Mouse (Mus musculus) cortical plate, adult 2 months (tissue): ENCODE results near the gene Tmem262. TPM values are rescaled to one million over a fixed set of nuclear protein-coding genes. Genes with fewer than 3 reads are reported as not detected.
A peak's percentile ranks its signal among the peaks of the same experiment; 100 is the strongest.

Experiments used
- H3K27ac ChIP-seq: fragments of 200-500 bp; 2 replicates; pipeline ENCODE4 v1.5.1; 2012; ENCODE audit warnings: low read length, control low read depth, inconsistent platforms; ENCODE audit not compliant: insufficient read depth
- H3K4me1 ChIP-seq: fragments of 200-500 bp; 2 replicates; pipeline ENCODE4 v1.6.1; 2011; ENCODE audit warnings: low read length; ENCODE audit not compliant: control insufficient read depth, insufficient read depth
- H3K4me3 ChIP-seq: fragments of 200-500 bp; 2 replicates; pipeline ENCODE4 v1.5.1; 2011; ENCODE audit warnings: mild to moderate bottlenecking, low read length, control low read depth; ENCODE audit not compliant: insufficient read depth
- CTCF ChIP-seq: fragments of 200-500 bp; IDR thresholded peaks from 2 replicates; pipeline ENCODE4 v1.5.1; 2011; ENCODE audit warnings: mild to moderate bottlenecking, control low read depth, low read length; ENCODE audit not compliant: insufficient read depth; ENCODE audit errors: extremely low read depth
- POLR2A ChIP-seq: fragments of 200-500 bp; IDR thresholded peaks from 2 replicates; pipeline ENCODE4 v1.6.1; 2011; ENCODE audit warnings: mild to moderate bottlenecking, low read length, control low read depth; ENCODE audit not compliant: insufficient read depth; ENCODE audit errors: extremely low read depth
- polyA plus RNA-seq: library from polyadenylated mRNA; depleted of rRNA; stranded (reverse); fragments of >200 nt; gene quantifications from 2 replicates; pipeline ENCODE4 v1.2.3, GENCODE M21; 2012

Gene Tmem262
- polyA plus RNA-seq, 1 experiment, result not detected

- H3K27ac ChIP-seq, result no peak overlapping the region
- no peak for TF ChIP-seq CTCF
- H3K4me3 ChIP-seq, result peak overlapping the region; percentile 57; the same call in 1 of the 2 replicates
- H3K4me1 ChIP-seq, result peaks cover 7% of the 10 kb centered on the region; the same call in 1 of the 2 replicates
These were observed 20.9 kb upstream of the Tmem262 start for GRCm38 (mm10) chr19:6058966-6059365.

DNA sequence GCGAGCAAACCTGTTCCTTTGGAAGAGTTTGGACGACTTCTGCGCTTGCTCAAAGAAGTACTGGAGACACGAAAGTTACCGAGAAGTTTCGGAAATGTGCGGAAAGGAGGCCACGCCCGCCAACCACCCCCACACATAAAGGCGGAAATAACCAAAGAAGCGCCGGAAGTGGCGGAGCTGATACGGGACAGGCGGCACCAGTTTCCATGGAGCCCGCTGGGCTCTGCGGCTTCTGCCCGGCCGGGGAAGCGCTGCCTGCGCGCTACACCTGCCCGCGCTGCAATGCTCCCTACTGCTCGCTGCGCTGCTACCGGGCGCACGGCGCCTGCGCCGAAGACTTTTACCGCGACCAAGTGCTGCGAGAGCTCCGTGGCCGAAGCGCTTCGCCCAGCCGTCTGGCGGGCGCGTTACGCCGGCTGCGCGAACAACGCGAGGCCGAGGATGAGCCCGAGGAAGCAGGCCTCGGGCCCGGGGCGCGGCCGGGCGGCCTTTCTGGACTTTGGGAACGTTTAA lies 18.8 kb upstream of the Tmem262 start, which contains the start of gene Znhit2:
TSS of gene Znhit2 (plus strand) at position 172 of the 513 bp plus-strand sequence.
- Histone ChIP-seq H3K4me1 (peaks cover 7% of the 10 kb centered on the region; the same call in 1 of the 2 replicates), H3K4me3 (peak within 1 kb of the TSS; percentile 67), H3K27ac (peak within 1 kb of the TSS; percentile 61)
- TF ChIP-seq CTCF, result no peak
- peak; percentile 63; the same call in 1 of the 2 replicates for TF ChIP-seq POLR2A

- Histone ChIP-seq H3K4me1 (peaks cover 7% of the 10 kb centered on the region), H3K27ac (peak overlapping the region; percentile 61), H3K4me3 (peak overlapping the region; percentile 67)
- TF ChIP-seq POLR2A, result peak; percentile 35; the same call in 1 of the 2 replicates
- TF ChIP-seq CTCF, result no peak
These were observed 18.1 kb upstream of the Tmem262 start for GRCm38 (mm10) chr19:6061641-6062302.

DNA sequence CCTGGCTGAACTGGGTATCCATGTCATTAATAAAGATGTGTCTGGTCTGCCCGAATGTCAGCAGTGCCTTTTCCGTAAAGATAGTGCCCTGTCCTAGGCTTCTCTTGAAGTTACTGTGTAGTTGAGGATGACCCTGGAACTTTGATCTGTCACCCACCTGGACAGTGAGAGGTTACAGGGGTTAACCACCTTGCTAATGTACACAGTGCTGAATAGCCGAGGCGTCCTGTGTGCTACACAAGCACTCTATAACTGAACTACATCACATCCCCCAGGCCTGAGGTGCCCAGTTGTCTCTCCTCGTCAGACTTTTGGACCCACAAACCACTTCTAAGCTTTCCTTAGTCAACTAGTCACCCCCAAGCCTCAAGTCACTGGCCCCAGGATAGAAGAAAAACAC lies 17.4 kb upstream of the Tmem262 start:
- H3K4me1 ChIP-seq, result peaks cover 7% of the 10 kb centered on the region
- no peak overlapping the region for H3K27ac ChIP-seq
- TF ChIP-seq POLR2A (0 out of 2 replicates have a peak, but pooled peaks have one; percentile 3), CTCF (no peak)
- H3K4me3 ChIP-seq, result peak overlapping the region; percentile 67

GRCm38 (mm10) chr19:6063081-6063480 lies 16.8 kb upstream of the Tmem262 start:
- Histone ChIP-seq H3K4me3 (no peak overlapping the region; the same call in 1 of the 2 replicates), H3K27ac (no peak overlapping the region), H3K4me1 (peaks cover 7% of the 10 kb centered on the region)
- TF ChIP-seq CTCF (no peak), POLR2A (no peak)

DNA sequence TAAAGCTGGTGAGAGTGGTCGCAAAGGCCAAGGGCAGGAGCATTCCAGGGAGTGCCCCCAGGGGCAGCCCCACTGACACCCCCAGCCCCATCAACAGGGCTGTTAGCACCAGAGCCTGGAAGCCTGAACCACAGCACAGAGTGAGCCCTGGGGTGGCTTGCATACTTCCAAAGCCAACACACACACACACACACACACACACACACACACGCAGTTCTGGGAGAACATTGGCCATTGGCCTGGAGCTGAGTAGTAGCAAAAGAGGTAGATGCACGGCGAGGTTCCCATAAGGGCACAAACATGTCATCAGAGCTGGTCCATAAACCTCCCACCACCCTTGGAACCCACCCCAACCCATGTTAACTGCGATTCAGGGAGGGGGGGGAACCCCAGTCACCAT lies 13.3 kb upstream of the Tmem262 start:
- TF ChIP-seq POLR2A, result no peak
- no peak for TF ChIP-seq CTCF
- Histone ChIP-seq H3K4me3 (peak overlapping the region; percentile 40), H3K27ac (0 out of 2 replicates have a peak overlapping the region, but pooled peaks have one; percentile 9), H3K4me1 (peaks cover 6% of the 10 kb centered on the region)

GRCm38 (mm10) chr19:6067011-6067723 lies 12.7 kb upstream of the Tmem262 start:
- Histone ChIP-seq H3K4me1 (peaks cover 6% of the 10 kb centered on the region), H3K4me3 (peak overlapping the region; percentile 40), H3K27ac (peak overlapping the region; percentile 50; the same call in 1 of the 2 replicates)
- TF ChIP-seq CTCF (peak; percentile 77), POLR2A (0 out of 2 replicates have a peak, but pooled peaks have one; percentile 13)

DNA sequence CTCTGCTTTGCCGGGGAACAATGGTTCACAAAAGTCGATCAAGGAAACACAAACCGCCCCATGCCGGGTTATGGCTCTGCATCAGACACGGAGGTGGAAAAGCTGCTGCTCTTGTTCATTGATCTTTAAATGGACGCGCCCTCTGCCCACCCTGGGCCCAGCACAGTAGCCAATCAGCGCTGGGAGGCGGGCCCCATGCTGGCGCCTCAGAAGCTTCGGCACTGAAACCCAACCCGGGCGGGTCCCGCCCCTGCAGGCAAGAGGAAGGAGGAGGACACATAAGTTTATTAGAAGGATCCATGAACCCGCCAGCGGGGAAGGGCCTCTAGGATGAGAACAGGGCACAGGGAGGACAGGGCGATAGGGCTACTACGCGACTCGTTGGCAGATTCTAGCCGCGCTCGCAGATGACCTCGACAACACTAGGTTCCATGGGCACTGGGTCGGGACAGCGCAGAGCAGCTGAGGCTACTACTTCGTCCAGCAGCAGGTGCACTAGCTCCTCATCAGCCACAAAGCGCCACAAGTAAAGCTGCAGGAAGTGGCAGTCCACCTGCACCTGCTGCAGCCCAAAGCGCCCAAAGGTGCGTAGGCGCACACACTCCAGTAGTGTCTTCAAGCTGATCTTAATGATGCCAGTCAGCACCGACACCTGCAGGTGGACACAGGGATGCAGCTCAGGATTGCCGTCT lies 12.0 kb upstream of the Tmem262 start, which contains the start of gene Tm7sf2:
TSS of gene Tm7sf2 (minus strand) at position 650 of the 692 bp plus-strand sequence.
- Histone ChIP-seq H3K27ac (peak within 1 kb of the TSS; percentile 50; the same call in 1 of the 2 replicates), H3K4me1 (peaks cover 1% of the 10 kb centered on the region), H3K4me3 (peak within 1 kb of the TSS; percentile 40)
- TF ChIP-seq CTCF (no peak), POLR2A (peak; percentile 50; the same call in 1 of the 2 replicates)

DNA sequence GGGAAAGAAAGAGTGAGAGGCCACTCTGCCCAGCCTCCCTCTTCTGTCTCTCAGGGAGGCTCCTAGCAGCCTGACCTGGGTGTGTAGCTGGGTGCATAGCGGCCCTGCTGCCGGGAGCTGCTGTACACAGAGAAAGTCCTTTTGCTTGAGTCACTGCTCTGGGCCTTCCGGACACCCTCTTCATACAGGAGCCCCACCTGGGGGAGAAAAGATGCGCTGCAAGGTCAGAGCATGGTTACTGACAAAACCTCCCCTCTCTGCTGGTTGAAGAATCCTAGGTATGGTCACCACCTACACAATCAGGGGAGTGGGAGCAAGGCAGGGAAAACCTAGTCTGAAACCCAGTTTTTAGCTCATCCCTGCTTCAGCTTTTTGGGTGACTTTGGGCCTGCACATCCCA lies 10.9 kb upstream of the Tmem262 start:
- H3K4me3 ChIP-seq, result no peak overlapping the region
- TF ChIP-seq CTCF (no peak), POLR2A (no peak)
- no peak overlapping the region for H3K27ac ChIP-seq
- peaks cover 1% of the 10 kb centered on the region; the same call in 1 of the 2 replicates for H3K4me1 ChIP-seq
